Mouse (Mus musculus): Measurements from ENCODE around the gene a.

The a gene

DNA sequence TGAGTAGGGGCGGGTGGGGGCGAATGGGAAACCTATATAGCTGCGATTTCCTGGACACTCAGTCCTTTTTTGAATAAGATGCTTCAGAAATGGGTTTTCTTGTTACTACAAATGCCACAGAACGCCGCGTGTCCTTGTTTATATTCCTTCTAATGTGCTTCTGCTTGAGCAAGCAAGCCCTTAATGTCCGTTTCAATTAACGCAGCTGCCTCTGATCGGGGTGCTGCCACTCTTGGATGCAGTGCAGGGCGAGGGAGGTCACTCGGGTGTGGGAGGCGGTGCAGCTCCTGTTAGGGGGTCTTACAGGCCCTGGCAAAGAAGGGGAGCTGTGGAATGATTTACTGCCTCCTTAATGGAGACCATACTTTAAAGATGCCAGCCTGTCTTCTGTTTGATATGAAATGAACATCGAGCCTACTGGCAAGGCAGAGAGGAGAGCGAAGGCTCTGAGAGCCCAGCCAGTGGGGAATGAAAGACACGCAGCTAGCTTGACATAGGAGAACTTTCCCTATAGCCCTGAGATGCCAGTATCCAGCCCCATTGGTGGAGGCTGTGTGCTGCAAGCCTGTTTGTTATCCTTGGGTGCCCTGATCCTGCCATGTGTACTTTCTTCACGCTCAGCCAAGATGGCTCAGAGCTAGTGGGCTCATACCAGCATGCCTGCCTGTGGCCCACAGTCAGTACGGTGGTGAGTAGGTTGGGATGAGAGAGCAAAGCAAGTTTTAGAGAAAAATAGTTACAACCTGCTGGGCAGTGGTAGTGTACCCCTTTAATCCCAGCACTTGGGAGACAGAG lies 8.1 kb upstream of the a start:
- DNase-seq (ENCODE audit: low read depth, low spot score) = no peak

DNA sequence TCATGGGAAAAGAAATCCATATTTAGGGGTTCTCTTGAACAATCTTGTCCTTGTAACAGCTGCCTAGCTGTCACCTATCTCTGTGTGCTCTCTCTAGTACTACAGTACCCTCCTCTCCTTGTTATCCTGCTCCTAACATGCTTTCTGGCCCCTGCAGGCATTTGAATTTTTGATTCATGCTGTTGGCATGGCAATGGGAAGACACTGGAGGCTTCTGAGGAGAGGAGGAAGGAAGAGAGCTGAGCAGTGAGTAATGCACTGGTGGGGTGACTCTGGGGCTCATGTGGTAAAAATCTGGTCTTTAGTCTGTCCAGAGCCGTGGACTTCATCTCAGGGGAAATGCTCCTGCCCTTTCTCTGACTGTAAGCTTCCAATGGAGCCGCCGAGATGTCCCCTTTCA lies 5.9 kb upstream of the a start:
- no peak for DNase-seq (ENCODE audit: low read depth, low spot score)

DNA sequence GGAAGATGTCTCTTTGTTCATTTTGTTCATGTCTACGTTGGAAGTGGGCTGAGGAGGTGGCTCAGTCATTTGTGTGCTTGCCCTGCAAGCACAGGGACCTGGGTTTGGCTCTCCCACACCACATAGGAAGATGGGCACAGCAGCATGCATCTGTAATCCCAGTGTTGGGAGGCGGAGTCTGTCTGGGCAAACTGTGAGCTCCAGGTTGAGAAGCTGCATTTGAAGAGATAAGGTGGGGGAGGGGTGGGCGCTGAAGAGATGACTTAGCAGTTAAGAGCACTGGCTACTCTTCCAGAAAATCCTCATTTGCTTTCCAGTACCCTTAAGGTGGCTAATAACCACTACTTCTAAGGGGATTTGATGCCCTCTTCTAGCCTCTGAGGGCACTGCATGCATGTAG lies 5.0 kb upstream of the a start:
- no peak for DNase-seq (ENCODE audit: low read depth, low spot score)

DNA sequence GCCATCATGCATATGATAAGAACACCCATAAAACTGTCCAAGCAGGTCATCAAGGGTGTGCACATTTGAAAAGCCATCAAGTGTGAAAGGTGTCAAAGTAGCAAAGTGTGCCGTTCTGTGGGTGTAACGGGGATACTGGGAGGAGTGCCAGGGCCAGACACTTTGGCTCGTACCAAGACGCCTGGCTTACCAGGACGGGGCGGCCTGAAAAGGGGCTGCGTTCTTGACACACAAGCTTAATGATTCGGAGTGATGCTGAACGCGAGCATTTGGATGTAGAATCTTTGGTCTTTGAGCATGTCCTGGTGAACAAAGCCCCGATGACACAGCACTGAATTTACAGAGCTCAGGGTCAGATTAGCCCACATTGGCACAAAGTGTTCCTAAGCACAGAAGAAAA lies 4.4 kb upstream of the a start:
- no peak for DNase-seq (ENCODE audit: low read depth, low spot score)

DNA sequence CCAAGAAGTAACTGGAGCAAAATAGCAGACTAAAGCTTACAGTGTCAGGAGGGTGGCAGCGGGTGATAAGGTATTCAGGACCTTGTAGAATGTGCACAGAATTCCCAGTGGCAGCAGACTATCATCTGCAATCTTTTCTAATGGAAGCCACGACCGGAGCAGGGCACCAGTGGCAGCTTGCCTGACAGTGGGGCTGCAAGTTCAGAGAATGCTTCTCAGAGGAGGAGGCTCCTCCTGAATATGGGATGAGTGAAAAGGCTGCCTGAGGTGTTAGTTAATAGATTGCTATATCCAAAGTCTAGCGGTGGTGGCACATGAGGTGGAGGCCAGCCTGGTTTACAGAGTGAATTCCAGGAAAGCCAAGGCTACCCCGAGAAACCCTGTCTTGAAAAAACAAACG lies 1.8 kb upstream of the a start:
- no peak for DNase-seq (ENCODE audit: low read depth, low spot score)

DNA sequence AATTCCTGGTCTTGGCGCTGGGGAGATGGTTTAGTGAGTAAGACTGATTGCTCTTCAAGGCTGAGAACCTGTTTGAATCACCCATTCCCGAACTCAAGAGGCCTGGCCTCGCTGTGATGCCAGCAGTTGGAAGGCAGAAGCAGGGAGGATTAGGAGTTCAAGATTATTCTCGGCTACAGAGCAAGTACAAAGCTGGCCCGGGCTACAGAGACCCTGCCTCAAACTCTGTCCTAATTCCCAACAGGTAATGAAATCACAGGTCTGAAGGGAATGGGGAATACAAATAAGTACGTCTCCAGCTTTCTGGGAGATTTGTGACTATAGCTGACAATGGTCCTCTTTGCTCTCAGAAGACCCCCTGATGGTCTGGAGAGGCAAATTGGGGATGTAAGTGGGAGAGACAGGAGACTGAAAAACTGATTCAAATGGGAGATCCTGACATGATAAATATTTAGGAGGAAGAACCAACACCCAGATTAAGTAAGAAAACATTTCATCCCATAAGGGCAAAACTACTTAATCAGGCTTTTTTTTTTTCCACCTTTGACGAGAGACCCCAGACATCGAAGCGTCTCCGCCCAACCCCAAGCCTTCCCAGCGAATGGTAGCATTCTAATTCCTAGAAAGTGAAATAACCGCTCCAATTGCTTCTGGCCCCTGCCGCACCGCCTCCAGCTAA lies 1.1 kb upstream of the a start:
- no peak for DNase-seq (ENCODE audit: low read depth, low spot score)

DNA sequence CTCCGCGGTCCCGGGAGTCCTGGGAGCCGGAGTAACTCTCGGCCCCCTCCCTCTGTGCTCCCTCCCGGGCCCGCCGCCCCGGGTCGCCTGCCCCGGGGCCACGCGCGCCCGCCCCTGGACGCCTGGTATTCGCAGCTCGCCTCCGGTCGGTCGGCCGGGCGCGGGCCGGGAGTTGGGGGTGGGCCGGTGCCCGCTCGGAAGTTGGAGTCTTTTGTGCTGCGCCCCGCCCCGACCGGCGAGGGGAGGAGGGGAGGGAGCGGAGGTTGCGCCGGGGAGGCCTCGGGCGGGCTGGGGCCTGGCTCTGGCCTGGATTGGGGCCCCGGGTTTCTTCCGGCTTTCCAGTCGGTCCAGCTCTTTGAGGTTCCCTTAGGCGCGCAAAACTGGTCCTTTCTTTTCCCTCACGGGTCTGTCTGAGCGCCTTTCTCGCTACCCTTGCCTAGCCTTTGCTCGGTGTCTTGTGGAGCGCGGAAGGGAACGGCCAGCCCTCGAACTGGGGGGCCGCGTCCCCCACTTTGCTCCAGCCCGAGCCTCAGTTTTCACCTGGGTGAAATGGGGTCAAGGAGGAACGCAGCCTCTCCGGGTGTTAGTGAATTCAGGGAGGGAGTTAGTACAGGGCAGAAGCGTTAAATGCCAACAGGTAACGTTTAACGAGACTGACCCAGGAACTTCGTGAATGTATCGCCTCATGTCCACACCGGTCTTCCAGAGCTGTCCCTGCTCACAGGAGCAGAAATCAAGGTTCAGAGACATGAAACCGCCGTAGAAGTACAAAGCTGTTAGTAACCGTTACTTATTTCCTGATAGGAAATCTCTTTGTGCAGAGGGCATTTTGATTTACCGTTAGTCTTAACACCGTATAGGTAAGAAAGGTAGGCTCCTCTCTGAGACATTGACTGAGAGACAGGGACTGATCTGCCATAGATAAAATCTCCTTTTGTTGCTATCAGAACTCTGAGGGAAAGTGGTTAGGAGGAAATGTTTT lies 750 bp downstream of the a start:
- DNase-seq (ENCODE audit: low read depth, low spot score) = peak; percentile 74

DNA sequence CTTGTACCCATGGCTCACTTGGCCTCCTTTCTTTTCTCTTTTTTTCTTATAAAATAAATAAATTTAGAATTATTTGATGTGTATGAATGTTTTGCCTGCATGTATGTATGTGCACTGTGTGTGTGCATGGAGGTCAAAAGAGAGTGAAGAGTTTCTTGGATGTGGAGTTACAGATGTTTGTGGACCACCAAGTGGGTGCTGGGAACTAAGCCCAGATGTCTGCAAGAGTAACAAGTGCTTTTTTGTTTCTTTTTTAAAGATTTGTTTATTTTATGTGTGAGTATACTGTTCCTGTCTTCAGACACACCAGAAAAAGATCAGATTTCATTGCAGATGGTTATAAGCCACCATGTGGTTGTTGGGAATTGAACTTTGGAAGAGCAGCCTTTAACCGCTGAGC lies 12.2 kb downstream of the a start:
- no peak for DNase-seq (ENCODE audit: low read depth, low spot score)

DNA sequence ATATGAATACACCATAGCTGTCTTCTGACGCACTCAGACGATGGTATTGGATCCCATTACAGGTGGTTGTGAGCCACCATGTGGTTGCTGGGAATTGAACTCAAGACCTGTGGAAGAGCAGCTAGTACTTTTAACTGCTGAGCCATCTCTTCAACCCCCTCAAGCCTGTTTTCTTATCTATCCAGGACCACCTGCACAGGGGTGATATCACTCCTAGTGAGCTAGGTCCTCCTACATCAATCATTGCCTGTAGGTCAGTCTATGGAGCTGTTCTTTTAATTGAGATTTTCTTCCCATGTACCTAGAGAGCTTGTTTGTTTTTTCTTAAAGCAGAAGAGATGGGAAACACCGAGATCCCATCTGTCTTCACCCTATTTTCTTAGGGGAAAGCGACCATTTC lies 12.6 kb downstream of the a start:
- no peak for DNase-seq (ENCODE audit: low read depth, low spot score)

DNA sequence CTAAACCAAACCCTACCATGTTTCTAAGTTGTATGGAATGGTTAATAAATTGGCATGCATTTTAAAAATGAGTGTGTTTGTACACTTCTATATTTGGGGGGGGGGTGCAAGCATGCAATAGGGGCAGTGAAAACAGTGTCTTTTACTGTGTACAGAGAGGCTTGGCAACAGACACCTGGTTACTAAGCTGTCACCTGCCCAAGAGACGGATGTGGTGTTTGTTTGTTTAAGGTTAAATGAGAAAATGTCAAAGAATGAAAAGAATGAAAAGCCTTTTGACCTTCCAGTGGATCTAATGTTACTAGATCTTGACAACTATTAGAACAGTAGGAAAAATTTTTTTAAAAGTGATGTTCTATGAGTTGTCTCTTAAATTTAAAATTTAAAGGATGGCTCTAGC lies 16.5 kb downstream of the a start:
- no peak for DNase-seq (ENCODE audit: low read depth, low spot score)

DNA sequence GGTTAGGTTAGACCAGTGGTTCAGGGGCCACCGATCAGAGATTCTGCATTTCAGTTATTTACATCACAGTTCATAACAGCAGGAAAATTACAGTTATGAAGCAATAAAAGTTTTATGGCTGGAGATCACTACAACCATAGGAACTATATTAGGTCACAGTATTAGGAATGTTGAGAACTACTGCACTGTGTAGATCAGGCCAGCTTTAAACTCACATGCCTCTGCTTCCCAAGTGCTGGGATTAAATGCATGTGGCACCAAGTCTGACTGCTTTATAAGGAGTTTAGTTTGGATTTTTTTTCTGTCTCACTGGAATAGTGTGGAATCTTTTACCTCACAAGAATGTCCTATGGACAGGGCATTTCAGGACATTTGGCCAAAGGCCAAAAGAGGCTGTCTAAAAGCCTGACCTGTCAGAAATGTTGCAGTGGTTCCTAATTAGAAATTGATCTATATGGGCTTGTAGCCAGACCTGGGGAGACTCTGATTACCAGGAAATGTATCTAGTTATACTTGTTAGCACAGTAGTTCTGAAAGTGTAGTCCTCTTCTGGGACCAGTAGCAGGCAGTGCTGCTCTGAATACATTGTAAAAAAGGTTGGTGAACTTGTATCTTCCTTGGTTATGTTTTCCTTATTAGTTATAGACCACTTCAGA lies 18.0 kb downstream of the a start:
- DNase-seq (ENCODE audit: low read depth, low spot score) = no peak

DNA sequence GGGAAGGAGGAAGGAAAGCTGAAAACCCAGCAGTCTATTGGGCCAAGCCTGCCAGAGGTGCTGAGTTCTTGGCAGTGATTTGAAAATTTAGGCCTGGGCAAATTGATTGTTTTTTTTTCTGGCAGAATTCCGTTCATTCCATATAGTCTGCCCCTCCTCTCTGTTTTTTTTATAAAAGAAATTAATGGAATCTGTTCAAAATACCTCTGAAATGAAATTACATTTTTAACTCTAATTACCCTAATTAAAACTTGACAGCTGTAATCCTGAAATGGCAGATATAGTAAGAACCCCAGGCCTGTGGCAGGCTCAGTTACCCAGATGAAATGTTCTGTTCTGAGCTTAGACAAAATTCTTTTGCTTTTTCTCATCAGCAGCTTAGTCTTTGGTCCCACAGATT lies 19.6 kb downstream of the a start:
- DNase-seq (ENCODE audit: low read depth, low spot score) = no peak

DNA sequence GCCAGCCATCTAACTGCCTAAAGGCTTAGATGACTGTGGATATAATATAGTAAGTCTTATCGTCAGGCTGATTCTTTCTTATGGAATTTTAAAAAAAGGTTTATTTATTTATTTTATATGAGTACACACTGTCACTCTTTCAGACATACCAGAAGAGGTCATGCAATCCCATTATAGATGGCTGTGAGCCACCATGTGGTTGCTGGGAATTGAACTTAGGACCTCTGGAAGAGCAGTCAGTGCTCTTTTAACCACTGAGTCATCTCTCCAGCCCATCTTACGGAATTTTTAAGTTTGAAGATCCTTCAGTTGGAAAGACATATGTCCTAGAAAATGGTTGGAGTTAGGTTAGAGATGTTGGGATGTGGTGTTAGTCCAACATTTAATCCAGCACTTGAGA lies 22.2 kb downstream of the a start:
- no peak for DNase-seq (ENCODE audit: low read depth, low spot score)

DNA sequence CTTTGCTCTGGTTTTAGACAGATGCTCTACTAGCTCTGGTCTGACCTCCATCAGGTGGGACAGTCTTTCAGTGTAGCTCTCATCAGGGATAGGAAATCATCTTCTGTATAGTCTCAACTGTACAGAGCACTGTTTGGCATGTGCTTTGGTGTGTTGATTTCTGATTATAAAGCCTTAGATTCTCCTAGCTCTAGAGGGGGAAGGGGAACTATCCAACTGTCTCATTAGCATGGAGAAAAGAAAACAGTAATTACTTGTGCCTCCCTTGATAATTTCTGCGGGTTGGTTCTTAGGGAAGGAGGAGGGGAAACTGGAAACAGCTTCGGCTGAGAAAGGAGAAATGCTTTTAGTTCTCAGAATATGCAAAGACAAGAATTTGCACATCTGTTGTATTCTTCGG lies 25.9 kb downstream of the a start:
- no peak for DNase-seq (ENCODE audit: low read depth, low spot score)

DNA sequence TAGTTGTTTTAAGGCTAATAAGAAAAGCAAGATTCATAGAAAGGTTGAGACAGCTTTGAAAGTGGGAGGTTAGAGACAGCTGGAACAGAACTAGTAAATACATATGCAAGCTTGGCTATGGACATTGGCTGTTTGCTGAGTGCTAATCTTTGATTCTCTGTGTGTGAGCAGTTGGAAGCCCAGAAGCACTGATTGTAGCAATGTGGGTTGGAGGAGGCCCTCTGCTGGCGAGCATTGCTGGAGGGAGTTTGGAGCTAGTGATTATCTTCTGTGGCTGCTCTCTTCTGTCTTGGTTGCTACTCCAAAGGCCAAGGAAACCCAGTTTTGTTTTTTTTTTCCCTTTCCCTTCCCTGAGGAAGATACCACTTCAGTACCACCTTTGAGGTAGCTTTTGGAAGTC lies 26.6 kb downstream of the a start:
- peak; percentile 35 for DNase-seq (ENCODE audit: low read depth, low spot score)

DNA sequence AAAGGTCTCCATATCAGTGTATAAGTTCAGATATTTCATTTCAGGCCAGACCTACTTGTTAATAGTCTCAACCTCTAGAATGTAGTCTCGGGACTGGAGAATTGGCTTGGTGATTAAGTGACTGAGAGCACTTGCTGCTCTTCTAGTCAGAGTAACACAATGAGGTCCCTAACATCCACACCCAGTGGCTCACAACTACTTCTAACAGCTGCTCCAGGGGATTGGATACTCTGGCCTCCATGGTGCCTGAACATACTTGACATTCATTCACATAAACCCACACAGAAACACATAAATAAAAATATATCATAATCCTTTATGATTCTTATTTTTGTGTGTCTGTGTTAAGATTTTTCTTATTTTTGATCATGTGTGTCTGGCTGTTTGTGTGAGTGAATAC lies 27.4 kb downstream of the a start:
- DNase-seq (ENCODE audit: low read depth, low spot score) = no peak

DNA sequence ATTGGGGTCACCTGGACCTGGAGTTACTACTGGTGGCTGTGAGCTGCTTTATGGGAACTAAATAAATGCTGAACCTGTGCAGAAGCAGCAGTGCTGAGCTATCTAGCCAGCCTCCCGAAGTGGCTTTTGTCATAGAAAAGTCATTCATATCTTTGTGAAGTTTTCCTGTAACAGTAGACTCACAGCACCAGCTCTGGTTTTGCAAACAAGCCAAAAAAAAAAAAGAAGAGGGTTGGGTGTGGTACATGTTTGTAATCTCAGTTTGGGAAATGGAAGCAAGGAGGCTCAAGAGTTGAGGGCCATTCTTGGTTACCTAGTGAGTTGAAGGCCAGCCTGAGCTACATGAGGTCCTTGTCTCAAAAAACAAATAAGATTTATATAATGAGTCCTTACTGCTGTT lies 29.1 kb downstream of the a start:
- DNase-seq (ENCODE audit: low read depth, low spot score) = no peak

DNA sequence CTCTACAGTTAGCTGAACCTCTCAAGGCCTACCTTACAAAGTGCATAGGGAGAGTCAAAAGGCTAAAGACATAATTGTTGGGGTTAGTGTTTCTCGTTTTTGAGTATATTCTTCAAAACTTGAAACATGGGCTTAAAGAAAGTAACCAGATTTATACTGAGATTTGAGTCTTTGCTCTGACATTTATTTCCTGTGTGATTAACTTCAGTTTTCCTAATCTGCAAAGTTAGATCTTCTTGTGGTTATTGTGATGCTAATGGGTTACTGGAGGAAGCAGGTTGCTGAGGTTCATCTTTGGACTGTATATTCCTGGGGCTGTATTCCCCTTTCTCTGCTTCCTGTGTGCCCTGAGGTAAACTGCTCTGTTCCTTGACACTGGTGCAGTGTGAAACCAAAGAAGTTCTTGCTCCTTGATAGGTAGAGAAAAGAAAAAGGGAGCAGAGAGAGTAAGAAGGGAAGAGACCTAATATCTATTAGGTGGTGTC lies 34.9 kb downstream of the a start:
- no peak for DNase-seq (ENCODE audit: low read depth, low spot score)

DNA sequence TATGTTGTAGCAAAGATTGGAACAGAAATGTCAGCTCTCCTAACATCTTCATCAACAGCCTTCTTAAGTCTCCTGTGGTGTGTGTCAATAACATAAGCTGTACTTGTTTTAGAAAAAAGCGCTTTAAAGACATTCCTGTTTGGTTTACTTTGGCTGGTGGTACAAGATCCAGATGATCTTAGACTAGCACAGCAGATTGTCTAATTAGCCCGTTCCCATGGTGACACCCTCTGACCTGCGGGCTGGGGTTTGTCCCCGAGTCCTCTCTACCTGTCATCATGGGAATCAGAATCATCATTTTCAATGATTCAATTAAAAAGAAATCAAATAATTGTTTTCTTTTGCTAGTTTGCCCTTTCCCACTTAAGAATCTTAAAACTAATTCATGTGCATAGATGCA lies 36.3 kb downstream of the a start:
- no peak for DNase-seq (ENCODE audit: low read depth, low spot score)

DNA sequence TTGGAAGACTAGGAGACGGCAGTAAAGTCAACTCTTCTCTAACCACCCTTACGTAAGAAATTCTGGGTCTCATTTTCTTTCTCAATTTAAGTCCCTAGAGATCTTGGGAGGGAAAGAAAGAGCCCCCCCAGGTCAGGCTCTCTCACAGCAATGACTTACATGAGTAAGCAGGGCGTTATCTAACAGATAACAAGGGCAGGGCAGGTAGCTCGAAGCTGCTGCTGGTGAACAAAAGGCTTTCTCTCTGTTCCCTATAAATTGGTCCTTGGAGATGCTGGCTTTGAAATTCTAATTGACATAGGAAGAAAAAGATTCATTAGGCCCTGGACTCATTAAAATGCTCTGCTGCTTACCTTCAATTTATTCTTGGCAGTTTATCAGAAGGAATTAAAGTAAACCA lies 41.3 kb downstream of the a start:
- no peak for DNase-seq (ENCODE audit: low read depth, low spot score)

DNA sequence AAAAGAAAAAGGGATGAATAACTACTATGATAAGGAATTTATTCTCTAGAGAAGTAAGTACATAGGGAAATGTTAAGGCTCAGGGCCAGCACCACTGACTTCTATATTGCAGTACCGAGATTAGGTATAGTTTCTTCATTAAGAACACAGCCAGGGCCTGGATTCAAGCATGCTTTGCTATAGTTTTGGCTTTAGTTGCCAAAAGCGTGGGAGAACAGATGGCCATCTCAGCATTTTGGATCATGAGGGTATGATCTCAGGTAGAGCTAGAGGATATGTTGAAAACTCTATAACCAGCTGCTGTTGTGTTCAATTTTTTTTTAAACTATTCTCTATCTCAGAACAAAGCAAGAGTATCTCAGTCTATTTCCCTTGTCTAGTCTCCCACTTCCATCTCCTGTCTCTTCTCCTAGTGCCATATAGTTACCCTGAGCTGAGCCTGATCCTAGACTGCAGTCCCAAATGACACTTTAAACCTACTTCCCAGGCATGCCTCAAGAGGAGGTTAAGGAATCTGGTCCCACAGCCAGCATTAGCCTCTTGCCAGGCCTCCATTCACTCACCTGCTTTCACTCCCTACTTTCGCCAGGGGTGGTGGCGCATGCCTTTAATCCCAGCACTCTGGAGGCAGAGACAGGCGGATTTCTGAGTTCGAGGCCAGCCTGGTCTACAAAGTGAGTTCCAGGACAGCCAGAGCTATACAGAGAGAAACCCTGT lies 43.1 kb downstream of the a start:
- DNase-seq (ENCODE audit: low read depth, low spot score) = no peak
